Mouse (Mus musculus) MEL (cell line): ENCODE data around the gene Kctd19. TPM values are rescaled to one million over a fixed set of nuclear protein-coding genes. Genes with fewer than 3 reads are reported as not detected.

ENCODE experiments used
- DNase-seq: peaks from one replicate; pipeline ENCODE4 v3.0.0; 2011; ENCODE audit warnings: low read depth, low spot score
- H3K27ac ChIP-seq: 2 replicates; pipeline ENCODE4 v1.5.1; 2012; ENCODE audit warnings: low read depth, mild to moderate bottlenecking, control low read depth, low read length, moderate library complexity; ENCODE audit not compliant: control insufficient read depth
- H3K27me3 ChIP-seq, 2 experiments: fragments of 150-350 bp in 1 of 2; sonication (generic) in 1 of 2; 2 replicates each; pipeline ENCODE4 v1.6.1; 2012; ENCODE audit warnings: low read length in 2 of 2, mild to moderate bottlenecking in 2 of 2, improper control_type of control experiment in 1 of 2, moderate library complexity in 1 of 2; ENCODE audit not compliant: insufficient read depth in 2 of 2, control insufficient read depth in 1 of 2
- H3K36me3 ChIP-seq, 2 experiments: 2 replicates each; pipeline ENCODE4 v1.6.1; 2012 to 2014; ENCODE audit warnings: low read length in 2 of 2, improper control_type of control experiment in 1 of 2, inconsistent platforms in 1 of 2, mild to moderate bottlenecking in 1 of 2; ENCODE audit not compliant: insufficient read depth in 2 of 2, control insufficient read depth in 1 of 2
- H3K4me1 ChIP-seq, 2 experiments: fragments of 150-350 bp in 1 of 2; sonication (generic) in 1 of 2; 2 replicates each; pipeline ENCODE4 v1.6.1; 2012; ENCODE audit warnings: low read length in 2 of 2, improper control_type of control experiment in 1 of 2, mild to moderate bottlenecking in 1 of 2; ENCODE audit not compliant: insufficient read depth in 2 of 2, control insufficient read depth in 1 of 2
- H3K4me3 ChIP-seq, 2 experiments: fragments of 150-350 bp in 1 of 2; sonication (generic) in 1 of 2; 2 replicates each; pipeline ENCODE4 v1.5.1; 2012; ENCODE audit warnings: low read depth in 2 of 2, low read length in 2 of 2, mild to moderate bottlenecking in 2 of 2, moderate library complexity in 2 of 2, control low read depth in 1 of 2, improper control_type of control experiment in 1 of 2; ENCODE audit not compliant: control insufficient read depth in 1 of 2, insufficient read depth in 1 of 2
- H3K79me2 ChIP-seq: 2 replicates; pipeline ENCODE4 v1.6.1; 2012; ENCODE audit warnings: mild to moderate bottlenecking, low read length, moderate library complexity; ENCODE audit not compliant: control insufficient read depth, poor library complexity, insufficient read depth
- H3K9ac ChIP-seq: 2 replicates; pipeline ENCODE4 v1.6.1; 2012; ENCODE audit warnings: low read depth, mild to moderate bottlenecking, control low read depth, low read length, moderate library complexity; ENCODE audit not compliant: control insufficient read depth, poor library complexity, severe bottlenecking
- H3K9me3 ChIP-seq: fragments of 150-350 bp; sonication (generic); replicated peaks from 2 replicates; pipeline ENCODE4 v1.6.1; 2012; ENCODE audit warnings: mild to moderate bottlenecking, low read length, improper control_type of control experiment, moderate library complexity; ENCODE audit not compliant: insufficient read depth
- BHLHE40 ChIP-seq: IDR thresholded peaks from 2 replicates; pipeline ENCODE4 v1.6.1; 2012; ENCODE audit warnings: low read depth, mild to moderate bottlenecking, inconsistent platforms, low read length, improper control_type of control experiment, borderline replicate concordance
- CHD1 ChIP-seq: IDR thresholded peaks from 2 replicates; pipeline ENCODE4 v1.6.1; 2012; ENCODE audit warnings: low read depth, mild to moderate bottlenecking, inconsistent platforms, low read length, improper control_type of control experiment
- CHD2 ChIP-seq: IDR thresholded peaks from 2 replicates; pipeline ENCODE4 v1.6.1; 2011; ENCODE audit warnings: low read length, improper control_type of control experiment
- CTCF ChIP-seq, 3 experiments: IDR thresholded peaks in 2 of 3; conservative IDR thresholded peaks in 1 of 3; 2 replicates each; pipeline ENCODE4 v1.5.1; 2011 to 2012; ENCODE audit warnings: low read length in 3 of 3, low read depth in 2 of 3, mild to moderate bottlenecking in 2 of 3, improper control_type of control experiment in 1 of 3, inconsistent platforms in 1 of 3, mixed read lengths in 1 of 3, moderate library complexity in 1 of 3; ENCODE audit not compliant: control insufficient read depth in 1 of 3, insufficient read depth in 1 of 3, poor library complexity in 1 of 3, severe bottlenecking in 1 of 3
- E2F4 ChIP-seq: IDR thresholded peaks from 2 replicates; pipeline ENCODE4 v1.6.1; 2011; ENCODE audit warnings: low read depth, low read length, improper control_type of control experiment, borderline replicate concordance
- GABPA ChIP-seq: IDR thresholded peaks from 2 replicates; pipeline ENCODE4 v1.6.1; 2012; ENCODE audit warnings: low read depth, mild to moderate bottlenecking, inconsistent platforms, low read length, improper control_type of control experiment, moderate library complexity
- JUND ChIP-seq: IDR thresholded peaks from 2 replicates; pipeline ENCODE4 v1.6.1; 2011; ENCODE audit warnings: low read depth, mild to moderate bottlenecking, improper control_type of control experiment, low read length
- KAT2A ChIP-seq: conservative IDR thresholded peaks from 2 replicates; pipeline ENCODE4 v1.6.1; 2012; ENCODE audit warnings: low read depth, low read length, improper control_type of control experiment, inconsistent platforms
- MAFK ChIP-seq: IDR thresholded peaks from 2 replicates; pipeline ENCODE4 v1.6.1; 2011; ENCODE audit warnings: low read depth, mild to moderate bottlenecking, low read length, improper control_type of control experiment, borderline replicate concordance
- MAX ChIP-seq: IDR thresholded peaks from 2 replicates; pipeline ENCODE4 v1.6.1; 2011; ENCODE audit warnings: low read length, improper control_type of control experiment
- MAZ ChIP-seq: IDR thresholded peaks from 2 replicates; pipeline ENCODE4 v1.6.1; 2012; ENCODE audit warnings: low read depth, mild to moderate bottlenecking, inconsistent platforms, low read length, improper control_type of control experiment
- MYB ChIP-seq: IDR thresholded peaks from 2 replicates; pipeline ENCODE4 v1.6.1; 2011; ENCODE audit warnings: mild to moderate bottlenecking, low read depth, low read length, improper control_type of control experiment
- MYC ChIP-seq: IDR thresholded peaks from 2 replicates; pipeline ENCODE4 v1.6.1; 2011; ENCODE audit warnings: low read depth, mild to moderate bottlenecking, low read length, improper control_type of control experiment, moderate library complexity
- NRF1 ChIP-seq: IDR thresholded peaks from 2 replicates; pipeline ENCODE4 v1.6.1; 2014; ENCODE audit warnings: low read depth, mild to moderate bottlenecking, inconsistent platforms, low read length, improper control_type of control experiment, moderate library complexity; ENCODE audit not compliant: poor library complexity, insufficient read depth, severe bottlenecking
- POLR2A ChIP-seq, 2 experiments: IDR thresholded peaks; 2 replicates each; pipeline ENCODE4 v1.6.1; 2011 to 2012; ENCODE audit warnings: low read length in 2 of 2, mild to moderate bottlenecking in 2 of 2, control low read depth in 1 of 2, improper control_type of control experiment in 1 of 2, low read depth in 1 of 2, moderate library complexity in 1 of 2; ENCODE audit not compliant: control insufficient read depth in 1 of 2, insufficient read depth in 1 of 2, poor library complexity in 1 of 2
- POLR2AphosphoS2 ChIP-seq: IDR thresholded peaks from 2 replicates; pipeline ENCODE4 v1.6.1; 2011; ENCODE audit warnings: low read length, improper control_type of control experiment
- POLR2AphosphoS5 ChIP-seq: IDR thresholded peaks from 2 replicates; pipeline ENCODE4 v1.6.1; 2012; ENCODE audit warnings: low read depth, borderline replicate concordance, mild to moderate bottlenecking, inconsistent platforms, low read length, moderate library complexity, mixed read lengths
- RAD21 ChIP-seq: IDR thresholded peaks from 2 replicates; pipeline ENCODE4 v1.6.1; 2011; ENCODE audit warnings: mild to moderate bottlenecking, low read depth, low read length, improper control_type of control experiment
- RCOR1 ChIP-seq: IDR thresholded peaks from 2 replicates; pipeline ENCODE4 v1.6.1; 2012; ENCODE audit warnings: low read depth, mild to moderate bottlenecking, inconsistent platforms, low read length, improper control_type of control experiment
- SMC3 ChIP-seq: IDR thresholded peaks from 2 replicates; pipeline ENCODE4 v1.6.1; 2011; ENCODE audit warnings: low read depth, low read length, improper control_type of control experiment
- TCF12 ChIP-seq: IDR thresholded peaks from 2 replicates; pipeline ENCODE4 v1.6.1; 2014; ENCODE audit warnings: low read depth, mild to moderate bottlenecking, inconsistent platforms, low read length, improper control_type of control experiment, moderate library complexity
- USF1 ChIP-seq: IDR thresholded peaks from 2 replicates; pipeline ENCODE4 v1.6.1; 2014; ENCODE audit warnings: low read depth, mild to moderate bottlenecking, inconsistent platforms, low read length, improper control_type of control experiment, moderate library complexity
- ZC3H11A ChIP-seq: IDR thresholded peaks from 2 replicates; pipeline ENCODE4 v1.6.1; 2012; ENCODE audit warnings: low read depth, mild to moderate bottlenecking, inconsistent platforms, low read length, improper control_type of control experiment
- ZMIZ1 ChIP-seq: IDR thresholded peaks from 2 replicates; pipeline ENCODE4 v1.6.1; 2012; ENCODE audit warnings: low read depth, mild to moderate bottlenecking, inconsistent platforms, low read length, improper control_type of control experiment, moderate library complexity
- polyA plus RNA-seq, 2 experiments: library from polyadenylated mRNA; stranded (reverse) in 1 of 2; unstranded in 1 of 2; fragments of >175 nt in 1 of 2; fragments of >200 nt in 1 of 2; gene quantifications; 2 replicates each; pipeline versions ENCODE4 v1.2.1 to v1.2.4; 2012; ENCODE audit warnings: low replicate concordance in 2 of 2, low read depth in 1 of 2; ENCODE audit not compliant: insufficient read length in 2 of 2, insufficient read depth in 1 of 2, missing spikeins in 1 of 2
- total RNA-seq: library from RNA; depleted of rRNA; stranded (reverse); fragments of 300-350 nt; gene quantifications from 2 replicates; pipeline ENCODE4 v1.2.3, GENCODE M21; 2012; rRNA removed

The Kctd19 gene
- total RNA-seq (not detected in 2 replicates), polyA plus RNA-seq (not detected)

DNA sequence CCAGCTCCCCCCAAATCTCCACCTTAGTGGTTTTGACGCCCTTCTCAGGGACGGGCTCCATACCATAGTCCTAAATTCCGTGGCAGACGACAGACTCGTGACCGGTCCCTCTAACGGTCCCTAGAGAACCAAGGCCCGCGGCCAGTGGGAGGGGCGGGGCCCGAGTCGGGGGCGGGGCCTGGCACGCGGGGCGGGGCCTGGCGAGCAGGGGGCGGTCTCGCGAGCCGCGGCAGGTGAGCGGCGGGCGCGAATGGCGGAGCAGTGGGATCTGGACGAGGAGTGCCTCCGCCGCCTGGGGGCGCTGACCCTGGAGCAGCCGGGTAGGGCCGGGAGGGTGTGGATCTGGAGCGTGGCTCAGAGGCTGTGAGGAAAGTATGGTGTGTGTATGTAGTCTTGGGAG is at the start of gene Kctd19, which contains the start of gene Lrrc36:
TSS of gene Kctd19 (minus strand) at position 112 of the 400 bp plus-strand sequence.
TSS of gene Lrrc36 (plus strand) at position 181 of the 400 bp plus-strand sequence.
- no peak for DNase-seq
- no peaks in the 10 kb centered on the region for H3K4me1 ChIP-seq
- H3K9ac ChIP-seq, result no peak within 1 kb of the TSS
- peaks cover 9 to 24% of the 10 kb centered on the region in 2 experiments for H3K27me3 ChIP-seq
- no peaks in the 10 kb centered on the region for H3K79me2 ChIP-seq
- no peak within 1 kb of the TSS for H3K4me3 ChIP-seq
- no peaks in the 10 kb centered on the region for H3K36me3 ChIP-seq
- H3K9me3 ChIP-seq, result no peaks in the 10 kb centered on the region
- no peak within 1 kb of the TSS for H3K27ac ChIP-seq
- TF ChIP-seq BHLHE40, result no peak
- TF ChIP-seq USF1, result no peak

DNA sequence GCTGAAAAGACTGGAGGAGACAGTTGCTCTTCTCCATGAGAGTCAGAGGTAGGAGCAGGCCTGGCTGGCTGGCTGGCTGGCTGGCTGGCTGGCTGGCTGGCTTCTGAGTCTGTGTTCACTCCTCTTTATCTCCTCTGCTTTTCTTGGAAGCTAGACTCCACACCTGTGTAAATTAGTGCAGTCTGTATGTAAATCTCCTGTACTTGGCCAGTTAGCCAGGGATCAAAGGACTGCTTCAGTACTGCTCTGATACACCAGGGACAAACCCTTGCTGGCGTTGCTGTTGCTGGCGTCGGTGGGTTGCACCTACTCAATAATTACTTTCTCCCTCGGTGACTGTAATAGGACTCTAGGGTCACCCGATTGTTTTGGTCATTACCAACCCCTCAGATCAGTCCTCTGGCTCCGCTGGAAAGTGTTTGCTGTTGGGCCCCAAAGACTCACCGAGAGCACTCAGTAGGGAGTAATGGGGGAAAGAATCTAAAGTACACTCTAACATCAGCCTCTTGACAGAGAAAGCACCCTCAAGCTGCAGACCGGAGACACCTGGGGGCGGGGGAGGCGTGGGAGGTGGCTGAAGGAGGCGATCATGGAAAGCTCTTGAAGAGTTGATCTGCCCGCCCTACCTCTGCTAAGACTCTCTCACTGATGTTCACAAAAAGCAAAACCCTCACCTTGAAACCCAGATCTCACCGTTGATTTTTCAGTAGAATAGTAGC is 47.9 kb upstream of the Kctd19 start:
- no peak overlapping the region for H3K9ac ChIP-seq
- TF ChIP-seq TCF12, result no peak
- no peak for TF ChIP-seq ZMIZ1
- TF ChIP-seq MAFK, result no peak
- TF ChIP-seq POLR2AphosphoS5, result no peak
- TF ChIP-seq RAD21, result no peak
- no peak for TF ChIP-seq MAZ
- no peak for TF ChIP-seq E2F4
- TF ChIP-seq CHD1, result no peak
- no peak for TF ChIP-seq POLR2A (IDR thresholded peaks at IDR 0.05; ENCODE audit: control insufficient read depth in 1 of 2, insufficient read depth in 1 of 2, low read depth in 1 of 2, low read length in 2 of 2, poor library complexity in 1 of 2)
- TF ChIP-seq POLR2AphosphoS2, result no peak
- no peak for TF ChIP-seq RCOR1
- TF ChIP-seq, all 39 proteins: peak for 0
- Histone ChIP-seq H3K4me3 (no peak overlapping the region), H3K79me2 (no peaks in the 10 kb centered on the region), H3K4me1 (no peaks in the 10 kb centered on the region; a peak in 1 of 4 replicates), H3K27ac (no peak overlapping the region), H3K36me3 (peaks cover 0 to under 1% of the 10 kb centered on the region in 2 experiments; a peak in 1 of 4 replicates), H3K9me3 (no peaks in the 10 kb centered on the region), H3K27me3 (peaks cover 0 to 3% of the 10 kb centered on the region in 2 experiments; a peak in 3 of 4 replicates)
- DNase-seq, result no peak

DNA sequence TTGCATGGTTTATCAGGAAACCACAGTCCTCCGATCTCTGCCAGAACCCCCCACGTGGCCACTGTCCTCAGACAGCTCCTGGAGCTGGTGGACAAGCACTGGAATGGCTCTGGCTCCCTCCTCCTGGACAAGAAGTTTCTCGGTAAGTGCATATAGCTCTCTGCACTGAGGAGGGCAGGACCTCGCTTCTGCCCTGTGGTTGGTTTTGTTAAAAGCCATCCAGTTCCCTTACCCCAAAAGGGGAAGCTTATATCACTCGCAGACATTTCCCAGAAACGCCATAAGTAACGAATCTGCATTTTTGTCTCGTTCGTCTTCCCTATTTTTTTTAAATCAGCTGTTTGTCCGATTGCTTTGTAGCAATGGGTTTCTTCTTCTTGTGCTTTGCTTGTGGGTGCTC is 41.9 kb upstream of the Kctd19 start:
- peak; percentile 89 for DNase-seq
- peak overlapping the region; percentile 25 to 57 for H3K4me3 ChIP-seq
- H3K27me3 ChIP-seq, result peaks cover 0 to 4% of the 10 kb centered on the region in 2 experiments; a peak in 3 of 4 replicates
- peak overlapping the region; percentile 60 for H3K9ac ChIP-seq
- no peaks in the 10 kb centered on the region for H3K79me2 ChIP-seq
- H3K36me3 ChIP-seq, result peaks cover 0 to 13% of the 10 kb centered on the region in 2 experiments; a peak in 2 of 4 replicates
- H3K4me1 ChIP-seq, result peaks cover 7 to 12% of the 10 kb centered on the region in 2 experiments
- no peaks in the 10 kb centered on the region for H3K9me3 ChIP-seq
- H3K27ac ChIP-seq, result peak overlapping the region; percentile 58
- TF ChIP-seq CHD2, result no peak
- no peak; the same call in 1 of the 2 replicates for TF ChIP-seq MYC
- TF ChIP-seq GABPA, result no peak
- TF ChIP-seq ZMIZ1, result no peak
- TF ChIP-seq POLR2A (IDR thresholded peaks at IDR 0.05; ENCODE audit: control insufficient read depth in 1 of 2, insufficient read depth in 1 of 2, low read depth in 1 of 2, low read length in 2 of 2, poor library complexity in 1 of 2), result peak in 1 of 2 experiments; percentile 37; a peak in 1 of 4 replicates
- no peak for TF ChIP-seq CTCF (IDR thresholded peaks at IDR 0.05 in 2 of 3, conservative IDR thresholded peaks at IDR 0.05 in 1 of 3; ENCODE audit: control insufficient read depth in 1 of 3, insufficient read depth in 1 of 3, low read depth in 2 of 3, low read length in 3 of 3, poor library complexity in 1 of 3, severe bottlenecking in 1 of 3)
- no peak for TF ChIP-seq KAT2A
- no peak for TF ChIP-seq NRF1
- peak; percentile 61; the same call in 1 of the 2 replicates for TF ChIP-seq ZC3H11A
- TF ChIP-seq MAX, result no peak
- peak; percentile 35; the same call in 1 of the 2 replicates for TF ChIP-seq RCOR1
- TF ChIP-seq TCF12, result no peak
- TF ChIP-seq JUND, result no peak
- TF ChIP-seq MAFK, result no peak
- TF ChIP-seq MYB, result peak; percentile 13; the same call in 1 of the 2 replicates
- TF ChIP-seq MAZ, result no peak
- no peak for TF ChIP-seq E2F4
- TF ChIP-seq USF1, result peak; percentile 47; the same call in 1 of the 2 replicates
- TF ChIP-seq SMC3, result no peak
